Mouse (Mus musculus): ENCODE measurements at regions not wholly inside any gene's neighbourhood (a gene's known extent, or its start where the extent isn't known, plus 50 kb on each side); places are given as distances from the start of the nearest gene placed in this dataset.

GRCm38 (mm10) chr14:100458727-100459447 is 174.4 kb upstream of the Klf12 start:
- in situ Hi-C loops (cut with MboI, MseI): loop anchor here (10.0 kb wide), 1 partner anchor 524 kb away; no protein-coding TSS in a partner anchor

- in situ Hi-C loops (cut with MboI, MseI): loop anchor here (10.0 kb wide), 1 partner anchor 523 kb away; no protein-coding TSS in a partner anchor
Observed at GRCm38 (mm10) chr14:100457870-100458726, 173.6 kb upstream of the Klf12 start.

GRCm38 (mm10) chr14:100446130-100446529 is 161.7 kb upstream of the Klf12 start:
- in situ Hi-C loops (cut with MboI, MseI): no loop called here

GRCm38 (mm10) chr14:100444848-100445247 is 160.4 kb upstream of the Klf12 start:
- in situ Hi-C loops (cut with MboI, MseI): no loop called here

GRCm38 (mm10) chr14:100444099-100444498 is 159.6 kb upstream of the Klf12 start:
- in situ Hi-C loops (cut with MboI, MseI): no loop called here

- in situ Hi-C loops (cut with MboI, MseI): no loop called here
Observed at GRCm38 (mm10) chr14:100437552-100437951, 153.1 kb upstream of the Klf12 start.

GRCm38 (mm10) chr14:100429662-100430061 is 145.2 kb upstream of the Klf12 start:
- in situ Hi-C loops (cut with MboI, MseI): no loop called here

GRCm38 (mm10) chr14:100426399-100426798 is 141.9 kb upstream of the Klf12 start:
- in situ Hi-C loops (cut with MboI, MseI): no loop called here

- in situ Hi-C loops (cut with MboI, MseI): no loop called here
Observed at GRCm38 (mm10) chr14:100423790-100424189, 139.3 kb upstream of the Klf12 start.

- in situ Hi-C loops (cut with MboI, MseI): no loop called here
Observed at GRCm38 (mm10) chr14:100421666-100422065, 137.2 kb upstream of the Klf12 start.

- in situ Hi-C loops (cut with MboI, MseI): no loop called here
Observed at GRCm38 (mm10) chr14:100415099-100415498, 130.6 kb upstream of the Klf12 start.

- in situ Hi-C loops (cut with MboI, MseI): no loop called here
Observed at GRCm38 (mm10) chr14:100412211-100412610, 127.7 kb upstream of the Klf12 start.

GRCm38 (mm10) chr14:100397191-100397590 is 112.7 kb upstream of the Klf12 start:
- in situ Hi-C loops (cut with MboI, MseI): no loop called here

GRCm38 (mm10) chr14:100375218-100375983 is 90.9 kb upstream of the Klf12 start:
- in situ Hi-C loops (cut with MboI, MseI): loop anchor here (10.0 kb wide), 1 partner anchor 1779 kb away; no protein-coding TSS in a partner anchor

GRCm38 (mm10) chr14:100374494-100375217 is 90.2 kb upstream of the Klf12 start:
- in situ Hi-C loops (cut with MboI, MseI): loop anchor here (10.0 kb wide), 1 partner anchor 1780 kb away; no protein-coding TSS in a partner anchor

- in situ Hi-C loops (cut with MboI, MseI): no loop called here
Observed at GRCm38 (mm10) chr14:100366234-100366864, 81.9 kb upstream of the Klf12 start.

- in situ Hi-C loops (cut with MboI, MseI): no loop called here
Observed at GRCm38 (mm10) chr14:100362786-100363185, 78.3 kb upstream of the Klf12 start.

- in situ Hi-C loops (cut with MboI, MseI): no loop called here
Observed at GRCm38 (mm10) chr14:100361346-100362029, 77.0 kb upstream of the Klf12 start.

- in situ Hi-C loops (cut with MboI, MseI): loop anchor here (5.0 kb wide), 1 partner anchor 47 kb away; no protein-coding TSS in a partner anchor
Observed at GRCm38 (mm10) chr14:100359881-100360280, 75.4 kb upstream of the Klf12 start.

- in situ Hi-C loops (cut with MboI, MseI): loop anchor here (5.0 kb wide), 1 partner anchor 50 kb away; no protein-coding TSS in a partner anchor
Observed at GRCm38 (mm10) chr14:100357131-100357530, 72.7 kb upstream of the Klf12 start.
